Mouse (Mus musculus): Measurements from ENCODE around the gene Selplg. TPM values are rescaled to one million over a fixed set of nuclear protein-coding genes. Genes with fewer than 3 reads are reported as not detected.

The Selplg gene
- polyA plus RNA-seq, 1 experiment from 2014 or later, result 2.2 TPM

GRCm38 (mm10) chr5:113853541-113853940, 21.1 kb upstream of the Selplg start:
- Histone ChIP-seq H3K4me2 (no peak overlapping the region), H3K27me3 (no peaks in the 10 kb centered on the region), H3K9me3 (no peaks in the 10 kb centered on the region), H3K4me1 (peaks cover 30% of the 10 kb centered on the region), H3K27ac (no peak overlapping the region), H3K4me3 (no peak overlapping the region), H3K36me3 (peaks cover 35% of the 10 kb centered on the region), H3K9ac (no peak overlapping the region)
- 91% methylated on average over 10 of the region's 10 CpGs for WGBS
- ATAC-seq (ENCODE audit: insufficient number of reproducible peaks, insufficient read depth, low FRiP score, low TSS enrichment, low read depth), result no peak

GRCm38 (mm10) chr5:113852463-113852862, 20.0 kb upstream of the Selplg start:
- Histone ChIP-seq H3K9ac (no peak overlapping the region), H3K27me3 (no peaks in the 10 kb centered on the region), H3K36me3 (peaks cover 45% of the 10 kb centered on the region), H3K4me1 (peaks cover 23% of the 10 kb centered on the region), H3K4me3 (no peak overlapping the region), H3K4me2 (no peak overlapping the region), H3K9me3 (no peaks in the 10 kb centered on the region), H3K27ac (no peak overlapping the region)
- WGBS, result 87% methylated on average over 7 of the region's 7 CpGs
- ATAC-seq (ENCODE audit: insufficient number of reproducible peaks, insufficient read depth, low FRiP score, low TSS enrichment, low read depth), result no peak

- H3K4me3 ChIP-seq, result no peak overlapping the region
- no peaks in the 10 kb centered on the region for H3K27me3 ChIP-seq
- ATAC-seq (ENCODE audit: insufficient number of reproducible peaks, insufficient read depth, low FRiP score, low TSS enrichment, low read depth), result no peak
- H3K4me1 ChIP-seq, result peaks cover 6% of the 10 kb centered on the region
- peaks cover 62% of the 10 kb centered on the region for H3K36me3 ChIP-seq
- H3K4me2 ChIP-seq, result no peak overlapping the region
- no peak overlapping the region for H3K27ac ChIP-seq
- H3K9me3 ChIP-seq, result no peaks in the 10 kb centered on the region
- H3K9ac ChIP-seq, result no peak overlapping the region
- WGBS, result 92% methylated on average over 8 of the region's 8 CpGs
These were observed 18.3 kb upstream of the Selplg start for GRCm38 (mm10) chr5:113850680-113851230.

GRCm38 (mm10) chr5:113847636-113848035, 15.2 kb upstream of the Selplg start:
- Histone ChIP-seq H3K9me3 (no peaks in the 10 kb centered on the region), H3K27ac (no peak overlapping the region), H3K27me3 (no peaks in the 10 kb centered on the region), H3K9ac (no peak overlapping the region), H3K4me3 (no peak overlapping the region), H3K4me2 (no peak overlapping the region), H3K36me3 (peaks cover 90% of the 10 kb centered on the region), H3K4me1 (no peaks in the 10 kb centered on the region)
- no peak for ATAC-seq (ENCODE audit: insufficient number of reproducible peaks, insufficient read depth, low FRiP score, low TSS enrichment, low read depth)
- WGBS, result 84% methylated on average over 9 of the region's 9 CpGs

GRCm38 (mm10) chr5:113846656-113847055, 14.2 kb upstream of the Selplg start:
- H3K4me2 ChIP-seq, result no peak overlapping the region
- no peak overlapping the region for H3K27ac ChIP-seq
- no peaks in the 10 kb centered on the region for H3K4me1 ChIP-seq
- no peaks in the 10 kb centered on the region for H3K9me3 ChIP-seq
- H3K9ac ChIP-seq, result no peak overlapping the region
- H3K36me3 ChIP-seq, result peaks cover 96% of the 10 kb centered on the region
- H3K4me3 ChIP-seq, result no peak overlapping the region
- H3K27me3 ChIP-seq, result no peaks in the 10 kb centered on the region
- WGBS, result 91% methylated on average over 8 of the region's 8 CpGs
- ATAC-seq (ENCODE audit: insufficient number of reproducible peaks, insufficient read depth, low FRiP score, low TSS enrichment, low read depth), result no peak

- Histone ChIP-seq H3K9ac (peak overlapping the region; percentile 21; the same call in 1 of the 2 replicates), H3K36me3 (peaks cover 88% of the 10 kb centered on the region), H3K4me1 (no peaks in the 10 kb centered on the region), H3K4me3 (no peak overlapping the region), H3K4me2 (no peak overlapping the region), H3K27ac (no peak overlapping the region), H3K27me3 (no peaks in the 10 kb centered on the region), H3K9me3 (no peaks in the 10 kb centered on the region)
- WGBS, result 89% methylated on average over 8 of the region's 8 CpGs
- no peak for ATAC-seq (ENCODE audit: insufficient number of reproducible peaks, insufficient read depth, low FRiP score, low TSS enrichment, low read depth)
These were observed 13.2 kb upstream of the Selplg start for GRCm38 (mm10) chr5:113845627-113846026.

GRCm38 (mm10) chr5:113844721-113845120, 12.3 kb upstream of the Selplg start:
- Histone ChIP-seq H3K27ac (peak overlapping the region; percentile 62), H3K4me2 (peak overlapping the region; percentile 14; the same call in 1 of the 2 replicates), H3K4me3 (0 out of 2 replicates have a peak overlapping the region, but pooled peaks have one; percentile 3), H3K36me3 (peaks cover 79% of the 10 kb centered on the region), H3K9ac (0 out of 2 replicates have a peak overlapping the region, but pooled peaks have one; percentile 44), H3K4me1 (no peaks in the 10 kb centered on the region), H3K9me3 (no peaks in the 10 kb centered on the region), H3K27me3 (no peaks in the 10 kb centered on the region)
- no peak for ATAC-seq (ENCODE audit: insufficient number of reproducible peaks, insufficient read depth, low FRiP score, low TSS enrichment, low read depth)
- WGBS, result 59% methylated on average over 7 of the region's 7 CpGs

- Histone ChIP-seq H3K27me3 (no peaks in the 10 kb centered on the region), H3K4me1 (no peaks in the 10 kb centered on the region), H3K4me2 (peak overlapping the region; percentile 14; the same call in 1 of the 2 replicates), H3K4me3 (no peak overlapping the region), H3K9ac (no peak overlapping the region), H3K36me3 (peaks cover 73% of the 10 kb centered on the region), H3K9me3 (no peaks in the 10 kb centered on the region), H3K27ac (peak overlapping the region; percentile 62)
- WGBS, result 68% methylated on average over 15 of the region's 15 CpGs
- ATAC-seq (ENCODE audit: insufficient number of reproducible peaks, insufficient read depth, low FRiP score, low TSS enrichment, low read depth), result no peak
These were observed 11.7 kb upstream of the Selplg start for GRCm38 (mm10) chr5:113844106-113844505.

GRCm38 (mm10) chr5:113842906-113843305, 10.5 kb upstream of the Selplg start:
- no peak for ATAC-seq (ENCODE audit: insufficient number of reproducible peaks, insufficient read depth, low FRiP score, low TSS enrichment, low read depth)
- Histone ChIP-seq H3K9ac (no peak overlapping the region), H3K36me3 (peaks cover 62% of the 10 kb centered on the region), H3K4me1 (no peaks in the 10 kb centered on the region), H3K4me3 (no peak overlapping the region), H3K27me3 (no peaks in the 10 kb centered on the region), H3K4me2 (no peak overlapping the region), H3K9me3 (no peaks in the 10 kb centered on the region), H3K27ac (no peak overlapping the region)
- 92% methylated on average over 9 of the region's 9 CpGs for WGBS

- Histone ChIP-seq H3K27ac (no peak overlapping the region), H3K4me3 (no peak overlapping the region), H3K9me3 (no peaks in the 10 kb centered on the region), H3K4me1 (no peaks in the 10 kb centered on the region), H3K27me3 (no peaks in the 10 kb centered on the region), H3K4me2 (no peak overlapping the region), H3K9ac (no peak overlapping the region), H3K36me3 (peaks cover 56% of the 10 kb centered on the region)
- no peak for ATAC-seq (ENCODE audit: insufficient number of reproducible peaks, insufficient read depth, low FRiP score, low TSS enrichment, low read depth)
- 87% methylated on average over 9 of the region's 9 CpGs for WGBS
These were observed 9.8 kb upstream of the Selplg start for GRCm38 (mm10) chr5:113842244-113842643.

GRCm38 (mm10) chr5:113841243-113842225, 9.1 kb upstream of the Selplg start:
- Histone ChIP-seq H3K27ac (no peak overlapping the region), H3K9me3 (no peaks in the 10 kb centered on the region), H3K4me3 (no peak overlapping the region), H3K27me3 (no peaks in the 10 kb centered on the region), H3K4me2 (no peak overlapping the region), H3K36me3 (peaks cover 49% of the 10 kb centered on the region), H3K4me1 (no peaks in the 10 kb centered on the region), H3K9ac (no peak overlapping the region)
- no peak for ATAC-seq (ENCODE audit: insufficient number of reproducible peaks, insufficient read depth, low FRiP score, low TSS enrichment, low read depth)
- 84% methylated on average over 23 of the region's 23 CpGs for WGBS

GRCm38 (mm10) chr5:113840443-113840842, 8.0 kb upstream of the Selplg start:
- H3K27ac ChIP-seq, result no peak overlapping the region
- H3K4me1 ChIP-seq, result no peaks in the 10 kb centered on the region
- H3K9ac ChIP-seq, result no peak overlapping the region
- no peak overlapping the region for H3K4me3 ChIP-seq
- H3K4me2 ChIP-seq, result no peak overlapping the region
- no peaks in the 10 kb centered on the region for H3K9me3 ChIP-seq
- 92% methylated on average over 4 of the region's 4 CpGs for WGBS
- ATAC-seq (ENCODE audit: insufficient number of reproducible peaks, insufficient read depth, low FRiP score, low TSS enrichment, low read depth), result no peak
- no peaks in the 10 kb centered on the region for H3K27me3 ChIP-seq
- H3K36me3 ChIP-seq, result peaks cover 38% of the 10 kb centered on the region
